Mouse (Mus musculus) ES-E14 (cell line): ENCODE data around the gene Sptb. TPM values are rescaled to one million over a fixed set of nuclear protein-coding genes. Genes with fewer than 3 reads are reported as not detected.

Experiments used
- DNase-seq: peaks from one replicate; pipeline ENCODE4 v3.0.0-alpha.2; 2013; ENCODE audit warnings: low read depth, low spot score
- H3K27ac ChIP-seq: 2 replicates; pipeline ENCODE4 v1.5.1; 2012; ENCODE audit warnings: low read depth, mild to moderate bottlenecking, low read length, moderate library complexity, mixed read lengths; ENCODE audit not compliant: poor library complexity, insufficient read depth, severe bottlenecking
- H3K36me3 ChIP-seq: 2 replicates; pipeline ENCODE4 v1.6.1; 2012; ENCODE audit warnings: mild to moderate bottlenecking, low read length, moderate library complexity, mixed read lengths; ENCODE audit not compliant: control insufficient read depth, poor library complexity, insufficient read depth, severe bottlenecking
- H3K4me1 ChIP-seq, 2 experiments: fragments of 150-350 bp in 1 of 2; sonication (generic) in 1 of 2; 2 replicates each; pipeline ENCODE4 v1.6.1; 2012; ENCODE audit warnings: low read length in 2 of 2, mild to moderate bottlenecking in 1 of 2, mixed read lengths in 1 of 2; ENCODE audit not compliant: control insufficient read depth in 2 of 2, insufficient read depth in 2 of 2, poor library complexity in 1 of 2
- H3K4me3 ChIP-seq, 2 experiments: fragments of 150-350 bp in 1 of 2; sonication (generic) in 1 of 2; 2 replicates each; pipeline ENCODE4 v1.5.1; 2012; ENCODE audit warnings: low read length in 2 of 2, low read depth in 1 of 2, mild to moderate bottlenecking in 1 of 2, mixed read lengths in 1 of 2; ENCODE audit not compliant: insufficient read depth in 1 of 2, poor library complexity in 1 of 2, severe bottlenecking in 1 of 2
- H3K9ac ChIP-seq: 2 replicates; pipeline ENCODE4 v1.6.1; 2012; ENCODE audit warnings: low read depth, mild to moderate bottlenecking, low read length, mixed read lengths; ENCODE audit not compliant: poor library complexity, insufficient read depth, severe bottlenecking
- H3K9me3 ChIP-seq: fragments of 150-350 bp; sonication (generic); 2 replicates; pipeline ENCODE4 v1.6.1; 2012; ENCODE audit warnings: low read depth, mild to moderate bottlenecking, low read length; ENCODE audit not compliant: control insufficient read depth, insufficient read depth
- CHD2 ChIP-seq: IDR thresholded peaks from 2 replicates; pipeline ENCODE4 v1.6.1; 2014; ENCODE audit warnings: mild to moderate bottlenecking, low read depth, low read length, inconsistent platforms
- HCFC1 ChIP-seq: IDR thresholded peaks from 2 replicates; pipeline ENCODE4 v1.6.1; 2012; ENCODE audit warnings: low read length, inconsistent platforms, borderline replicate concordance; ENCODE audit not compliant: insufficient read depth
- MAFK ChIP-seq: IDR thresholded peaks from 2 replicates; pipeline ENCODE4 v1.6.1; 2014; ENCODE audit warnings: mild to moderate bottlenecking, low read depth, low read length, inconsistent platforms; ENCODE audit not compliant: insufficient read depth
- ZC3H11A ChIP-seq: IDR thresholded peaks from 2 replicates; pipeline ENCODE4 v1.6.1; 2012; ENCODE audit warnings: low read depth, mild to moderate bottlenecking, inconsistent platforms, low read length, borderline replicate concordance
- ZNF384 ChIP-seq: IDR thresholded peaks from 2 replicates; pipeline ENCODE4 v1.6.1; 2012; ENCODE audit warnings: low read depth, low read length, inconsistent platforms
- in situ Hi-C, 2 experiments: fragments of 600-800 bp; cut with MboI; formaldehyde crosslinking; loops; one replicate each; pipeline ENCODE4 v1.15.1; 2025; ENCODE audit warnings: low sequenced_read_pairs in 2 of 2, inconsistent platforms in 1 of 2; ENCODE audit not compliant: unreplicated experiment in 2 of 2
- total RNA-seq: library from RNA; depleted of rRNA; stranded (reverse); fragments of 300-350 nt; gene quantifications from 2 replicates; pipeline ENCODE4 v1.2.3, GENCODE M21; 2012

The Sptb gene
- total RNA-seq, 1 experiment: 3.6 TPM

- no peak for DNase-seq
- Histone ChIP-seq H3K4me1 (peaks cover 2 to 24% of the 10 kb centered on the region in 2 experiments), H3K36me3 (no peaks in the 10 kb centered on the region), H3K27ac (no peak overlapping the region), H3K9me3 (no peaks in the 10 kb centered on the region), H3K9ac (peak overlapping the region; percentile 83; the same call in 1 of the 2 replicates), H3K4me3 (peak overlapping the region; percentile 85 to 92)
- in situ Hi-C loops: no loop called here
- TF ChIP-seq CHD2 (no peak), ZNF384 (no peak), HCFC1 (no peak), MAFK (no peak), ZC3H11A (no peak)
Measured at GRCm38 (mm10) chr12:76534641-76535283, 175.6 kb downstream of the Sptb start.

- H3K9me3 ChIP-seq: no peaks in the 10 kb centered on the region
- no peak overlapping the region for H3K27ac ChIP-seq
- DNase-seq: peak; percentile 17
- H3K4me3 ChIP-seq: peak overlapping the region; percentile 85 to 92
- peak overlapping the region; percentile 83 for H3K9ac ChIP-seq
- 0 out of 2 replicates have a peak, but pooled peaks have one; percentile 9 for TF ChIP-seq ZNF384
- no peak for TF ChIP-seq HCFC1
- peaks cover 2 to 24% of the 10 kb centered on the region in 2 experiments for H3K4me1 ChIP-seq
- in situ Hi-C loops: no loop called here
- no peaks in the 10 kb centered on the region for H3K36me3 ChIP-seq
Measured at GRCm38 (mm10) chr12:76534233-76534632, 176.1 kb downstream of the Sptb start.

- H3K4me3 ChIP-seq: peak overlapping the region; percentile 85 to 92
- no peak overlapping the region for H3K27ac ChIP-seq
- DNase-seq: peak; percentile 74
- peaks cover 2 to 24% of the 10 kb centered on the region in 2 experiments for H3K4me1 ChIP-seq
- H3K9me3 ChIP-seq: no peaks in the 10 kb centered on the region
- peak overlapping the region; percentile 83 for H3K9ac ChIP-seq
- in situ Hi-C loops: no loop called here
- no peaks in the 10 kb centered on the region for H3K36me3 ChIP-seq
- TF ChIP-seq HCFC1: peak; percentile 41; the same call in 1 of the 2 replicates
- TF ChIP-seq ZNF384: no peak
- TF ChIP-seq ZC3H11A: no peak
Measured at GRCm38 (mm10) chr12:76533377-76534222, 176.7 kb downstream of the Sptb start.

GRCm38 (mm10) chr12:76532926-76533376, 177.4 kb downstream of the Sptb start:
- in situ Hi-C loops: no loop called here

More at GRCm38 (mm10) chr12:76532926-76533376, 177.4 kb downstream of the Sptb start:
- H3K9me3 ChIP-seq: no peaks in the 10 kb centered on the region
- peak; percentile 50 for DNase-seq
- H3K9ac ChIP-seq: peak overlapping the region; percentile 83
- H3K4me3 ChIP-seq: peak overlapping the region; percentile 85 to 92
- H3K4me1 ChIP-seq: peaks cover 2 to 20% of the 10 kb centered on the region in 2 experiments
- TF ChIP-seq MAFK (no peak), ZNF384 (no peak), HCFC1 (no peak), CHD2 (no peak), ZC3H11A (no peak)
- no peaks in the 10 kb centered on the region for H3K36me3 ChIP-seq
- H3K27ac ChIP-seq: no peak overlapping the region
